Mouse (Mus musculus): ENCODE results near the gene Ric3. TPM values are rescaled to one million over a fixed set of nuclear protein-coding genes. Genes with fewer than 3 reads are reported as not detected.

Ric3 gene
- polyA plus RNA-seq, 1 experiment from 2014 or later: 1.1 TPM

GRCm38 (mm10) chr7:108993230-108993629, 89.9 kb downstream of the Ric3 start:
- no peaks in the 10 kb centered on the region for H3K36me3 ChIP-seq (ENCODE audit: control insufficient read depth, insufficient read depth, low read length)
- H3K4me3 ChIP-seq (ENCODE audit: low read depth, low read length): no peak overlapping the region
- ATAC-seq (ENCODE audit: low FRiP score, low TSS enrichment) (no peak), DNase-seq (ENCODE audit: low spot score) (no peak)
- H3K27me3 ChIP-seq (ENCODE audit: control insufficient read depth, insufficient read depth, low read length): no peaks in the 10 kb centered on the region
- H3K4me2 ChIP-seq (replicated peaks; ENCODE audit: low read depth): no peak overlapping the region
- no peaks in the 10 kb centered on the region for H3K9me3 ChIP-seq (ENCODE audit: control insufficient read depth, low read length)
- no peak overlapping the region for H3K9ac ChIP-seq (ENCODE audit: low read length)
- 53% methylated on average over 7 of the region's 7 CpGs for WGBS
- H3K27ac ChIP-seq (replicated peaks): no peak overlapping the region
- no peaks in the 10 kb centered on the region for H3K4me1 ChIP-seq (replicated peaks; ENCODE audit: control insufficient read depth, insufficient read depth)
- TF ChIP-seq EP300 (optimal IDR thresholded peaks at IDR 0.05) (no peak), CTCF (IDR thresholded peaks at IDR 0.05; ENCODE audit: low read depth) (no peak)

- DNase-seq (ENCODE audit: low spot score) (no peak), ATAC-seq (ENCODE audit: low FRiP score, low TSS enrichment) (no peak)
- no peaks in the 10 kb centered on the region for H3K9me3 ChIP-seq (ENCODE audit: control insufficient read depth, low read length)
- H3K4me2 ChIP-seq (replicated peaks; ENCODE audit: low read depth): no peak overlapping the region
- no peaks in the 10 kb centered on the region for H3K27me3 ChIP-seq (ENCODE audit: control insufficient read depth, insufficient read depth, low read length)
- H3K36me3 ChIP-seq (ENCODE audit: control insufficient read depth, insufficient read depth, low read length): no peaks in the 10 kb centered on the region
- TF ChIP-seq EP300 (optimal IDR thresholded peaks at IDR 0.05) (no peak), CTCF (IDR thresholded peaks at IDR 0.05; ENCODE audit: low read depth) (no peak)
- H3K9ac ChIP-seq (ENCODE audit: low read length): no peak overlapping the region
- no peak overlapping the region for H3K4me3 ChIP-seq (ENCODE audit: low read depth, low read length)
- no peaks in the 10 kb centered on the region for H3K4me1 ChIP-seq (replicated peaks; ENCODE audit: control insufficient read depth, insufficient read depth)
- WGBS: 81% methylated on average over 9 of the region's 9 CpGs
- no peak overlapping the region for H3K27ac ChIP-seq (replicated peaks)
Measured at GRCm38 (mm10) chr7:108991207-108991606, 91.9 kb downstream of the Ric3 start.

- Histone ChIP-seq H3K36me3 (ENCODE audit: control insufficient read depth, insufficient read depth, low read length) (no peaks in the 10 kb centered on the region), H3K9me3 (ENCODE audit: control insufficient read depth, low read length) (no peaks in the 10 kb centered on the region), H3K27me3 (ENCODE audit: control insufficient read depth, insufficient read depth, low read length) (no peaks in the 10 kb centered on the region), H3K4me2 (replicated peaks; ENCODE audit: low read depth) (no peak overlapping the region), H3K27ac (replicated peaks) (no peak overlapping the region), H3K4me3 (ENCODE audit: low read depth, low read length) (no peak overlapping the region), H3K9ac (ENCODE audit: low read length) (no peak overlapping the region), H3K4me1 (replicated peaks; ENCODE audit: control insufficient read depth, insufficient read depth) (no peaks in the 10 kb centered on the region)
- ATAC-seq (ENCODE audit: low FRiP score, low TSS enrichment) (no peak), DNase-seq (ENCODE audit: low spot score) (no peak)
- WGBS: 61% methylated on average over 3 of the region's 3 CpGs
- no peak for TF ChIP-seq CTCF (IDR thresholded peaks at IDR 0.05; ENCODE audit: low read depth)
- no peak for TF ChIP-seq EP300 (optimal IDR thresholded peaks at IDR 0.05)
Measured at GRCm38 (mm10) chr7:108985934-108986708, 97.0 kb downstream of the Ric3 start.

Other genes starting within 250 kb of the Ric3 start
- not detected in 2 replicates for gene Olfr516, start 232.8 kb downstream of the Ric3 start, polyA plus RNA-seq (2015; fragmentation: Nextera tagmentation; extraction: Ambion mirVana)
- gene Olfr517, start 211.0 kb downstream of the Ric3 start, polyA plus RNA-seq (2015; fragmentation: Nextera tagmentation; extraction: Ambion mirVana): not detected in 2 replicates
- not detected in 2 replicates for gene Olfr518, start 198.3 kb downstream of the Ric3 start, polyA plus RNA-seq (2015; fragmentation: Nextera tagmentation; extraction: Ambion mirVana)
- not detected in 2 replicates for gene Olfr519, start 188.9 kb downstream of the Ric3 start, polyA plus RNA-seq (2015; fragmentation: Nextera tagmentation; extraction: Ambion mirVana)
- gene Nlrp10, start 153.2 kb downstream of the Ric3 start, polyA plus RNA-seq (2015; fragmentation: Nextera tagmentation; extraction: Ambion mirVana): 12.2 and 12.6 TPM in 2 replicates
- gene Eif3f, start 148.9 kb downstream of the Ric3 start, polyA plus RNA-seq (2015; fragmentation: Nextera tagmentation; extraction: Ambion mirVana): 70.1 and 75.8 TPM in 2 replicates
- 0.75 and 0.90 TPM in 2 replicates for gene Tub, start 133.0 kb downstream of the Ric3 start, polyA plus RNA-seq (2015; fragmentation: Nextera tagmentation; extraction: Ambion mirVana)
- 18.8 and 22.4 TPM in 2 replicates for gene Lmo1, start 91.9 kb upstream of the Ric3 start, polyA plus RNA-seq (2015; fragmentation: Nextera tagmentation; extraction: Ambion mirVana)